Mouse (Mus musculus) midbrain, embryonic 11.5 days (tissue): ENCODE measurements around the gene Slc36a2. TPM values are rescaled to one million over a fixed set of nuclear protein-coding genes. Genes with fewer than 3 reads are reported as not detected.

ENCODE experiments used
- ATAC-seq: fragments of 200-750 bp; cut with Nextera tagmentation; 2 replicates; pipeline ENCODE4 v1.8.0; 2017; ENCODE audit warnings: moderate TSS enrichment, moderate library complexity; ENCODE audit not compliant: low FRiP score
- DNase-seq: peaks from one replicate; pipeline ENCODE4 v3.0.0; 2015; ENCODE audit warnings: low spot score; ENCODE audit errors: missing footprints
- H3K27ac ChIP-seq: fragments of 300-500 bp; sonication (generic); 2 replicates; pipeline ENCODE4 v1.5.1; 2014; ENCODE audit warnings: low read depth, low read length
- H3K27me3 ChIP-seq: fragments of 300-500 bp; sonication (generic); 2 replicates; pipeline ENCODE4 v1.6.1; 2014; ENCODE audit warnings: mild to moderate bottlenecking, low read length, moderate library complexity, mixed read lengths; ENCODE audit not compliant: control insufficient read depth, insufficient read depth
- H3K36me3 ChIP-seq: fragments of 300-500 bp; sonication (generic); 2 replicates; pipeline ENCODE4 v1.6.1; 2014; ENCODE audit warnings: mild to moderate bottlenecking, low read length, moderate library complexity, mixed read lengths; ENCODE audit not compliant: control insufficient read depth, insufficient read depth
- H3K4me1 ChIP-seq: fragments of 300-500 bp; sonication (generic); 2 replicates; pipeline ENCODE4 v1.6.1; 2014; ENCODE audit warnings: low read length; ENCODE audit not compliant: control insufficient read depth, insufficient read depth
- H3K4me2 ChIP-seq: fragments of 300-500 bp; sonication (generic); 2 replicates; pipeline ENCODE4 v1.6.1; 2014; ENCODE audit warnings: mild to moderate bottlenecking, moderate library complexity
- H3K4me3 ChIP-seq: fragments of 300-500 bp; sonication (generic); 2 replicates; pipeline ENCODE4 v1.5.1; 2014; ENCODE audit warnings: low read depth, low read length
- H3K9ac ChIP-seq: fragments of 300-500 bp; sonication (generic); 2 replicates; pipeline ENCODE4 v1.6.1; 2014; ENCODE audit warnings: low read length
- H3K9me3 ChIP-seq: fragments of 300-500 bp; sonication (generic); 2 replicates; pipeline ENCODE4 v1.6.1; 2016; ENCODE audit warnings: low read length; ENCODE audit not compliant: control insufficient read depth
- WGBS: fragments of 180-500 bp; shearing (Covaris S2); extraction: QIAGEN DNeasy Blood & Tissue Kit; methylation state at CpG from one replicate; pipeline ENCODE4 v1.1.7; 2014; 5-methylcytosine and 5-hydroxymethylcytosine counted together
- polyA plus RNA-seq: library from polyadenylated mRNA; unstranded; fragments of >200 nt; fragmentation: Nextera tagmentation; extraction: Ambion mirVana; gene quantifications from 2 replicates; pipeline ENCODE4 v1.2.1, GENCODE M21; 2014

The Slc36a2 gene
- polyA plus RNA-seq, 1 experiment from 2014 or later, result not detected

- H3K27ac ChIP-seq, result no peak overlapping the region
- H3K9me3 ChIP-seq, result no peaks in the 10 kb centered on the region
- no peak for DNase-seq
- H3K4me1 ChIP-seq, result no peaks in the 10 kb centered on the region
- H3K4me2 ChIP-seq, result no peak overlapping the region
- WGBS, result 76% methylated on average over 3 of the region's 3 CpGs
- H3K27me3 ChIP-seq, result no peaks in the 10 kb centered on the region
- no peaks in the 10 kb centered on the region for H3K36me3 ChIP-seq
- no peak overlapping the region for H3K9ac ChIP-seq
- H3K4me3 ChIP-seq, result no peak overlapping the region
- no peak for ATAC-seq
These were observed 30.1 kb upstream of the Slc36a2 start for GRCm38 (mm10) chr11:55214978-55215377.

GRCm38 (mm10) chr11:55214161-55214560, 29.3 kb upstream of the Slc36a2 start:
- DNase-seq (no peak), ATAC-seq (no peak)
- H3K9ac ChIP-seq, result no peak overlapping the region
- no peak overlapping the region for H3K27ac ChIP-seq
- no peaks in the 10 kb centered on the region for H3K9me3 ChIP-seq
- H3K4me3 ChIP-seq, result no peak overlapping the region
- H3K4me2 ChIP-seq, result no peak overlapping the region
- no peaks in the 10 kb centered on the region for H3K27me3 ChIP-seq
- H3K36me3 ChIP-seq, result no peaks in the 10 kb centered on the region
- no peaks in the 10 kb centered on the region for H3K4me1 ChIP-seq
- WGBS, result 83% methylated on average over 5 of the region's 5 CpGs

- no peak overlapping the region for H3K4me2 ChIP-seq
- no peaks in the 10 kb centered on the region for H3K9me3 ChIP-seq
- H3K36me3 ChIP-seq, result no peaks in the 10 kb centered on the region
- H3K9ac ChIP-seq, result no peak overlapping the region
- H3K27ac ChIP-seq, result no peak overlapping the region
- WGBS, result 92% methylated on average over 4 of the region's 4 CpGs
- DNase-seq, result no peak
- no peak for ATAC-seq
- H3K4me1 ChIP-seq, result no peaks in the 10 kb centered on the region
- H3K27me3 ChIP-seq, result no peaks in the 10 kb centered on the region
- no peak overlapping the region for H3K4me3 ChIP-seq
These were observed 28.6 kb upstream of the Slc36a2 start for GRCm38 (mm10) chr11:55213518-55213917.

DNA sequence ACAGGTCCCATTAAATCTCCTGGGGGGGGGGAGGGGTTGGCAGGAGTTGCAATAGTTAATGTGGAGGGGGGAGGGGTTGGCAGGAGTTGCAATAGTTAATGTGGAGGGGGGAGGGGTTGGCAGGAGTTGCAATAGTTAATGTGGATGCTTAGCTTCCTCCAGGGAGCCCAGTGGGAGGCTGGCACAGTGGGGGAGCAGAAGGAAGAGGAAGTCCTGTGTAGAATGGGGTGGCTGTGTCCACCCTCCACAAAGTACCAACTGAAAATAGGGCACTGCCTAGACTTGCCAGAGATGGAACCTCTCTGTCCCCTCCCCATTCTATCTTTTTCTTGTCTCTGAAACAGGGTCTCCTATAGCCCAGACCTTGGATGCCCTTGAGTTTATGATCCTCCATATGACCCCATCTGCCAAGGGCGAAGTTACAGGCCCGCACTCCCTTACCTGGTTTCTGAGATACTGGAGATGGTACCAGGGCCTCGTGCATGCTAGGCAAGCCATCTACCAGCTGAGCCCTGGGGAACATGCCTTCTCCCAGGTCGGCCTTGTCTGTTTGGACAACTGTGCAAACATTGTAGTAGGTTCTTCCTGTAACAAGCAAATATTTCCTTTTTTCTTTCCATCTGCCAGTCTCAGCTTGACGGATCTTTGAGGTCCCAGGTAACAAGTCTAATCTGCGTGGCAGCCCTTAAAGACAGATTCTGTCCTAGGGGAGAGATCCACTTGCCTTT, 24.9 kb upstream of the Slc36a2 start:
- no peaks in the 10 kb centered on the region for H3K27me3 ChIP-seq
- H3K27ac ChIP-seq, result no peak overlapping the region
- H3K9ac ChIP-seq, result no peak overlapping the region
- no peak overlapping the region for H3K4me3 ChIP-seq
- H3K9me3 ChIP-seq, result no peaks in the 10 kb centered on the region
- no peak overlapping the region for H3K4me2 ChIP-seq
- no peak for DNase-seq
- H3K36me3 ChIP-seq, result no peaks in the 10 kb centered on the region
- ATAC-seq, result no peak
- H3K4me1 ChIP-seq, result peaks cover 2% of the 10 kb centered on the region; the same call in 1 of the 2 replicates
- WGBS, result 85% methylated on average over 6 of the region's 6 CpGs

- Histone ChIP-seq H3K4me3 (no peak overlapping the region), H3K27me3 (no peaks in the 10 kb centered on the region), H3K36me3 (no peaks in the 10 kb centered on the region), H3K27ac (no peak overlapping the region), H3K4me2 (no peak overlapping the region), H3K4me1 (peaks cover 2% of the 10 kb centered on the region; the same call in 1 of the 2 replicates), H3K9me3 (no peaks in the 10 kb centered on the region), H3K9ac (no peak overlapping the region)
- 85% methylated on average over 2 of the region's 2 CpGs for WGBS
- DNase-seq (peak; percentile 45), ATAC-seq (no peak)
These were observed 24.2 kb upstream of the Slc36a2 start for GRCm38 (mm10) chr11:55209032-55209431.

DNA sequence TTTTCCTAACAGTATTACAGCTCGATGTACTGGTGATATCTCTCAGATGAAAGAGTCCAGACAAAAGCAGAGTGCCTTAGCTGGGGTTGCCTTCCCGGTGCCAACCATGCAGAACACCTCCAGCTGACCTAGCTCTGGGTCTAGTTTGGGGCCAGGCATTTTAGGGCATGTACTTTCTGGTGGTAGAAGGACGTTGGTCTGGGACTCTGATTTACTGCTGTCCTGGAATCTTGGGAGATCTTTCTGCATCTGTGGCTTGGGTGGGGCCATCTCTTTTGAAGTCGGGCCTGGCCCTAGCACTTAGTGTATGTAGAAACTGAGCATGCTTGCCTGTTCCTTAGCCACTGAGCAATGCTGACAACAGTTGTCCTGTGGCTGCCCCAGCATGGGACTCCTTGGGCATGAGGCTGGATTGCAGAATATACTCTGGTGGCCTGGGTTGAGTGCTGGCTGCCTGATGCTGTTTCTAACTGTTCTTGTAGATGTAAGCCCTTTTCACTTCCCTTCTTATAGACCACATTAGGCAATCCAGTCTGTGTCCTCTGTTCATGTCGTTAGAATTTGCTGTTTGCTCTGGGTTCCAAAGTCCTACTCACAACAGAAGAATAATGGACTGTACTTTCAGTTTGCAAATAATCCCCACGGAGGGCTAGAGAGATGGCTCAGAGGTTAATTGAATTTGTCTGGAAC, 23.3 kb upstream of the Slc36a2 start:
- no peak overlapping the region for H3K4me3 ChIP-seq
- no peak overlapping the region for H3K4me2 ChIP-seq
- ATAC-seq (no peak), DNase-seq (peak; percentile 67)
- peaks cover 2% of the 10 kb centered on the region; the same call in 1 of the 2 replicates for H3K4me1 ChIP-seq
- 72% methylated on average over 6 of the region's 6 CpGs for WGBS
- H3K36me3 ChIP-seq, result no peaks in the 10 kb centered on the region
- H3K27me3 ChIP-seq, result no peaks in the 10 kb centered on the region
- no peaks in the 10 kb centered on the region for H3K9me3 ChIP-seq
- H3K9ac ChIP-seq, result no peak overlapping the region
- H3K27ac ChIP-seq, result no peak overlapping the region

DNA sequence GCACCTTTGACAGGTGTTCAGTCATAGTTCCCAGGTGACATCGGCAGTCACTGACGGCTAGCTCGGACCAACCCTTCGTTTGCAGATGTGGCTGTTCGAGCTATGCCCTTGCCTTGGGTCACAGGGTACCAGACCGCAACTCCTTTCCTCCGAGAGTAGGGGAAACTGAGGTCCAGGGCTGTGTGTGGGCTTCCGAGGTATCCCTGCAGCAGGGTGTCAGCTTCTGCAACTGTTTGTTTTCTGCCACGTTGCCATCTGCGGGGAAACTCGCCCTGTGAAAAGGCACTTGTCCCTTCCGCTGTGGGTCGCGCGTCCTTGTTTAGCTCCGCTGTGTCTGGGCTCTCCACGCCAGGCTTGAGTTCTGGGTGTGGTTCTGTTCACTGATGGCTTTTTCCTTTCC, 19.7 kb upstream of the Slc36a2 start:
- Histone ChIP-seq H3K27me3 (no peaks in the 10 kb centered on the region), H3K4me3 (peak overlapping the region; percentile 77), H3K36me3 (no peaks in the 10 kb centered on the region), H3K9me3 (no peaks in the 10 kb centered on the region), H3K9ac (peak overlapping the region; percentile 79), H3K4me1 (peaks cover 2% of the 10 kb centered on the region; the same call in 1 of the 2 replicates), H3K4me2 (peak overlapping the region; percentile 97), H3K27ac (no peak overlapping the region)
- WGBS, result 10% methylated on average over 17 of the region's 17 CpGs
- ATAC-seq (no peak; the same call in 1 of the 2 replicates), DNase-seq (peak; percentile 90)

GRCm38 (mm10) chr11:55204159-55204596, 19.3 kb upstream of the Slc36a2 start, which contains the start of gene Slc36a1:
Slc36a1 (plus strand) TSS chr11:55204350.
- H3K27me3 ChIP-seq, result no peaks in the 10 kb centered on the region
- ATAC-seq (peak; percentile 97), DNase-seq (peak; percentile 99)
- peak within 1 kb of the TSS; percentile 97 for H3K4me2 ChIP-seq
- WGBS, result under 1% methylated on average over 31 of the region's 31 CpGs
- no peaks in the 10 kb centered on the region for H3K9me3 ChIP-seq
- H3K36me3 ChIP-seq, result no peaks in the 10 kb centered on the region
- peaks cover 2% of the 10 kb centered on the region; the same call in 1 of the 2 replicates for H3K4me1 ChIP-seq
- H3K4me3 ChIP-seq, result peak within 1 kb of the TSS; percentile 77
- H3K27ac ChIP-seq, result no peak within 1 kb of the TSS
- H3K9ac ChIP-seq, result peak within 1 kb of the TSS; percentile 79
